Mouse (Mus musculus) heart, adult 18-20 months (tissue): Measurements from ENCODE around the gene Acot3. TPM values are rescaled to one million over a fixed set of nuclear protein-coding genes. Genes with fewer than 3 reads are reported as not detected.

ENCODE experiments used
- DNase-seq, 2 experiments: peaks; one replicate each; pipeline ENCODE4 v3.0.0; 2021 to 2022; ENCODE audit warnings: mixed read lengths in 1 of 2
- total RNA-seq, 2 experiments: library from RNA; stranded (reverse); gene quantifications; 2 replicates each; pipeline ENCODE4 v1.2.3; 2021

Gene Acot3
- total RNA-seq, 2 experiments from 2014 or later, result 0.69 to 1.0 TPM

GRCm38 (mm10) chr12:84100604-84101492 lies 48.9 kb downstream of the Acot3 start, which contains the start of gene Acot6:
TSS of gene Acot6 (plus strand) at chr12:84100654.
- DNase-seq, result peak; percentile 39 to 70

DNA sequence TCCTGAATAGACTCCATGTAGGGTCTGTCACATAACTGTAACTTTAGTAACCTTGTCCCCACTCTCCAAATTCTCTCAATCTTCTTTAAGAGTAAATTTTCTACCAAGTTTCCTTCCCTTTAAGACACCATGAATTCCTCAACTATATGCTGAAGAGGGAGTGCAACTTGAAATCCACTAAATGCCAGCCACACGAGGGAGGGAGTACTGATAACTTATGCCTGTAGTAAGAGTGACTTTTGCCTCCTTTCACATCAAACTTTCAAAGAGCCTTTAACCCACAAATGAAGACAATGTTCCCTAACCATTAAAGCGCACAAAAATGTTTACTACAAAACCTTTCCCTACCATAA lies 49.5 kb downstream of the Acot3 start:
- no peak for DNase-seq

GRCm38 (mm10) chr12:84107012-84107411 lies 55.1 kb downstream of the Acot3 start:
- no peak for DNase-seq

DNA sequence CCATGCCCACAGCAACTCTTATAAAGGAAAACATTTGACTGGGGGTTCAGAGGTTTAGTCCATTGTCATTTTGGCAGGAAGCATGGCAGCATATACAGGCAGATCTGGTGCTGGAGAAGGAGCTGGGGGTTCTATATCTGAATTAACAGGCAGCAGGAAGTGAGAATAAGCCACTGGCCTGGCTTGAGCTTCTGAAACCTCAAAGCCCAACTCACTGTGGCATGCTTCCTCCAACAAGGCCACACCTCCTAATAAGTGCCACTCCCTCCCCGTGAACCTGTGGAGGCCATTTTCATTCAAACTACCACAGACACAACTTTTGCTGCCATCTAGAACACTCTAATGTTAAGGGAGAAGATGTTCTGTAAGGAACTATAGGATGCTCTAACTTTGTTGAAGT lies 55.7 kb downstream of the Acot3 start:
- no peak for DNase-seq

DNA sequence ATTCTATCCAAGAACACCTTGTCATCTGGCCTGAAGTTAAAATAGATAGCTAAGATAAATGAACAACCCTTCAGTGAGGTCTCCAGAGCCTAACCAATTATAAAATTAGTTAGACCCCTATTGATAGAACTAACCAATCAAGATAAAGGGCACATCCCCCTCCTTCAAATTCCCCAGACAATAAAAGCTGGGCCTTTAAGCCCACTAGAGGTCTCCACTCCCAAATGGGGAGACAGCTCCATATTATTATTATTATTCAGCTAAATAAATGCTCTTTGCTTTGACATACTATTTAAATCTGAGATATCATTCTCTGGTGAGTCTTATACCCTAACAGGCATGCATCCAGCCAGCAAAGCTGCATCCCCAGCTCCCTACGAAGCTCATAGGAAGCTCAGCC lies 58.0 kb downstream of the Acot3 start:
- DNase-seq, result no peak

Other genes starting within 250 kb of the Acot3 start
- gene Numb, start 130.2 kb upstream of the Acot3 start, total RNA-seq, result 10 to 100 TPM; 26.9 to 27.3 TPM
- 1 to 10 TPM; 4.4 TPM for gene Riox1, start 101.5 kb upstream of the Acot3 start, total RNA-seq
- not detected for gene Heatr4, start 67.3 kb upstream of the Acot3 start, total RNA-seq
- gene Acot2, start 64.3 kb upstream of the Acot3 start, total RNA-seq, result 100 to 1,000 TPM; 120 to 125 TPM
- gene Acot1, start 42.7 kb upstream of the Acot3 start, total RNA-seq, result 10 to 100 TPM; 39.0 to 51.3 TPM
- 1 to 10 TPM in 1 of 2 experiments, under 1 TPM in 1; 0.80 to 1.4 TPM for gene Acot4, start 13.8 kb upstream of the Acot3 start, total RNA-seq
- under 1 TPM in 1 of 2 experiments, not detected in 1; 0.94 TPM for gene Gm49366, start 13.2 kb upstream of the Acot3 start, total RNA-seq
- under 1 TPM in 1 of 2 experiments, not detected in 1; 0.41 TPM for gene Acot5, start 17.2 kb downstream of the Acot3 start, total RNA-seq
- gene Acot6, start 48.5 kb downstream of the Acot3 start, total RNA-seq, result 1 to 10 TPM; 2.4 to 3.0 TPM
- 1 to 10 TPM; 6.6 to 6.9 TPM for gene Dnal1, start 62.2 kb downstream of the Acot3 start, total RNA-seq
- under 1 TPM in 1 of 2 experiments, not detected in 1; 0.22 TPM for gene Pnma1, start 96.3 kb downstream of the Acot3 start, total RNA-seq
- gene Elmsan1, start 166.7 kb downstream of the Acot3 start, total RNA-seq, result 10 to 100 TPM; 10.5 to 13.3 TPM
- 100 to 1,000 TPM; 234 to 244 TPM for gene Ptgr2, start 233.1 kb downstream of the Acot3 start, total RNA-seq